Mouse (Mus musculus) leukemia stem cell, adult 10-12 weeks (primary cell): Measurements from ENCODE around the gene Chrm4. TPM values are rescaled to one million over a fixed set of nuclear protein-coding genes. Genes with fewer than 3 reads are reported as not detected.

Experiments
- polyA plus RNA-seq: library from polyadenylated mRNA; stranded (reverse); fragments of >175 nt; gene quantifications from 2 replicates; pipeline ENCODE4 v1.2.3, GENCODE M21; 2012; ENCODE audit warnings: low replicate concordance

Chrm4 gene
- 9.1 and 14.1 TPM in 2 replicates for polyA plus RNA-seq

GRCm38 (mm10) chr2:91926949-91927348, at the start of gene Chrm4:
Chrm4 (plus strand) TSS chr2:91927249.

GRCm38 (mm10) chr2:91932160-91932711, 5.2 kb downstream of the Chrm4 start, which contains the start of gene Mdk:
Mdk (minus strand) TSS chr2:91932297.

GRCm38 (mm10) chr2:91945483-91945882, 18.4 kb downstream of the Chrm4 start, which contains the start of gene Gm9821:
Gm9821 (plus strand) TSS chr2:91945703.

GRCm38 (mm10) chr2:91975581-91976541, 48.8 kb downstream of the Chrm4 start, which contains the start of gene Dgkz:
Dgkz (minus strand) TSS chr2:91975864.

Other genes with a start within 250 kb of the Chrm4 start
- 21.6 and 48.3 TPM in 2 replicates for gene Atg13, start 216.7 kb upstream of the Chrm4 start, polyA plus RNA-seq
- 0.07 and 0.93 TPM in 2 replicates for gene Harbi1, start 216.4 kb upstream of the Chrm4 start, polyA plus RNA-seq
- 30.4 and 31.8 TPM in 2 replicates for gene Ambra1, start 197.1 kb upstream of the Chrm4 start, polyA plus RNA-seq
- 6.0 and 9.2 TPM in 2 replicates for gene Mdk, start 5.0 kb downstream of the Chrm4 start, polyA plus RNA-seq
- gene Gm9821, start 18.5 kb downstream of the Chrm4 start, polyA plus RNA-seq = not detected in 2 replicates
- gene Dgkz, start 48.6 kb downstream of the Chrm4 start, polyA plus RNA-seq = 197 and 231 TPM in 2 replicates
- gene Creb3l1, start 97.3 kb downstream of the Chrm4 start, polyA plus RNA-seq = 2.0 and 3.2 TPM in 2 replicates
- 6.9 and 17.0 TPM in 2 replicates for gene Phf21a, start 165.9 kb downstream of the Chrm4 start, polyA plus RNA-seq